Mouse (Mus musculus) embryo, embryonic 10.5 days (tissue): ENCODE data around the gene Capg.
A peak's percentile ranks its signal among the peaks of the same experiment; 100 is the strongest.

Experiments used
- DNase-seq: peaks from one replicate; pipeline ENCODE4 v3.0.0-alpha.2; 2015; ENCODE audit warnings: low spot score

The Capg gene

DNA sequence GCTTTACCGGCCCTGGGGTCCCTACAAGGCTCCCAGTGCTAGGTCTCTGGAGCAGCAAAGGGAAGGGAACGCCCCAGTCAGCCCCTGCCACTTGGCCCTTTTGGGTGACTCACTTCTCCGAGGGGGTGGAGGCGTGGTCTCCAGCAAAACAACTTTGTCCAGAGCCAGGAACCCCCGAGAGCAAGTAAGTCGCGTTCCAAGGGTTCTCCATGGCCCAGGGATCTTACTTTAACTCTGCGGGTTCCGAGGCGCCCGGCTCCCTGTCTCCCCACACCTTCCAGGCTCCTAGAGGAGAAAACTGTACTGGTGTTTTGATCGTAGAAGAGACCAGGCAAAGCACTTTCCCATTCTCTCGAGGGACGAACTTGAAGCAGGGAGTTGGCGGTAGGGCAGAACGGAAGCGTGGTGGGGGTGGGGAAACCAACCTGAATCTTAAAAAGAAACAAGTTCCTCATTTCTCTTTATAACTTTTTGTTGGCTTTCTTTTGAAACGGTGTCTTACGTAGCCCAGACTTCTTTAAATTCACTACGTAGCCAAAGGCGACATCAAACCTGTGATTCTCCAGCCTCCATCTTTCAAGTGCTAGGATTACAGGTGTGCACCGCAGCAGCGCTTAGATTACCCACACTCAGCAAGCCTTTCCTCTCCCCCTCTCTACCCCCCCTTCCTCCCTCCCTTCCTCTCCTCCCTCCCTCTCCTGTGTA, at the start of gene Capg:
TSS of gene Capg (plus strand) at position 109 of the 705 bp plus-strand sequence.
- DNase-seq: peak; percentile 27

- no peak for DNase-seq
Observed at GRCm38 (mm10) chr6:72498950-72499349, 45.2 kb upstream of the Capg start.

- DNase-seq: no peak
Observed at GRCm38 (mm10) chr6:72503309-72503708, 40.9 kb upstream of the Capg start.

DNA sequence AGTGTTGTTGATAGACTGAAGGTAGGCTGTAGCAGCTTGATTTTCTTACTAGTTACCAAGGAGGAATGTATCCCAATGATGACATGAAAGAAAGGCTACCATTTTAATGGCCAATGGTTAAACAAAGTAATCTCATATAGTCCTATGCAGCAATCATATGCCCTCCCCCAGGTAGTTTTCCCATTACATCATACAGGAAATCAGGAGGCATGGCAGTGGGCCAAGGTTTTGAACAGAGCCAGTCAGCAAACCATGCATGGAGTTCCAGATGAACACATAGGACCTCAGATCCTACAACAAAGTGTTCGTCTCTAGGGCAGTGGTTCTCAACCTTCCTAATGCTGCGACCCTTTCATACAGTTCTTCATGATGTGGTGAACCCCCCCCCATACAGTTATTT, 40.3 kb upstream of the Capg start:
- no peak for DNase-seq

DNA sequence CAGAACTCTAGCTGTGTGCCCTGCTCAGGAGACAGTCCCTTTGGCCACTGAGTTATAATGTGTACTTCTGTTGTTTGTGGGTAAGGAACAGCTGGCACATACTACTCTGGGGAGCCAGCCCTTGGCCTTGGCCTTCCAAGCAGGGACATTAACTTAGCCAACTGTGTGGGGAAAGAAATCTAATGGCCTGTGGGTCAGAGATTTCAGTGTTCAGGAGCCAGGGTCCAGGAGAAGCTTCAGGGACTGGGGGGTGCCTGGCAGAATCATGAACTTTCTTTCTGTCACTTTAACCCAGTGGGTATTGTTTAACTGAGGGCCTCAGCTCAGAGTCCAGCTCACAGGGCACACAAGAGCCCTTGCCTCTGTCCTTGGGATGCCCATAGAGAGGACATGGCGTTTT, 38.1 kb upstream of the Capg start:
- DNase-seq: no peak

DNA sequence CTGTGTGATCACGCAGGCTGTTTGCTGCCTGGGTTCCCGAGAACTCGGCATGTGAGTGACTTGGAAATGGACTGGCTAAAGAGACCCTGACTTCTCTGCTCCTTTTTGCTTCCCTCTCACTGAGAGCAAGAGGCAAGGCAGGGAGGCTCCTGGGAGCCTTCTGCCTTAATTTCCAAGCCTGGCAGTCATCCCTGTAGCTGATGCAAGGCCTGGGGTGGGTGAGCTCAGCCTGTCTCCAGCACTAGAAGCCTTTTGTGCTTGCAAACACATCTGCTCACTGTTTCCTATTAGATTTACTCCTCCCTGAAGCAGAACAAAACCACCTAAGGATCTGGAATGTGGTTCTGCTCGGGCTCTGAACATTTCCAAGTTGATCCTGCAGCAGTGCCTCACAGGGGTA, 35.6 kb upstream of the Capg start:
- DNase-seq: no peak

DNA sequence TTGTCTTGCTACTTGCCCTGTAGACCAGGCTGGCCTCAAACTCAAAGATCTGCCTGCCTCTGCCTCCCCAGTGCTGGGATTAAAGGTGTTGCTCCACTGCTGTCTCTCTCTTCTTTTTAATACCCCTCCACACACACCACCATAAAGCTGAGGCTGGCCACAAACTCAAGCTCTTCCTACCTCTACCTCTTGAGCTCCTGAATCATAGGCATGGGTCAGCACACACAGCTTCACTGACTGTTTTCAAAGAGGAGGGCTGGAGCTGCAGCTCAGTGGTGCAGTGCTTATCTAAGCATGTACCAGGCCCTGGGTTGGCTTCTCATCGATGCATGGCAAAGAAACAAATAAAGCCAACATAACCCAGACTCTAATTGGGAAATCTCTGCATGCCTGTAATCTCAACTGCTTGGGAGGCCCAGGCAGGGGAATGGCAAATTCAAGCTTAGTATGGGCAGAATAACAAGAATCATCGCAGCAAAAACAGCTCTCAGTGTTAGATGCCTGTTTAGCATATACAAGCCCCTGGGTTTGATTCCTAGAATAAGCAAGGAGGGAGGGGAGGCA, 34.2 kb upstream of the Capg start:
- no peak for DNase-seq

GRCm38 (mm10) chr6:72510686-72511421, 33.3 kb upstream of the Capg start:
- no peak for DNase-seq

- DNase-seq: peak; percentile 86
Observed at GRCm38 (mm10) chr6:72512386-72513070, 31.7 kb upstream of the Capg start.

DNA sequence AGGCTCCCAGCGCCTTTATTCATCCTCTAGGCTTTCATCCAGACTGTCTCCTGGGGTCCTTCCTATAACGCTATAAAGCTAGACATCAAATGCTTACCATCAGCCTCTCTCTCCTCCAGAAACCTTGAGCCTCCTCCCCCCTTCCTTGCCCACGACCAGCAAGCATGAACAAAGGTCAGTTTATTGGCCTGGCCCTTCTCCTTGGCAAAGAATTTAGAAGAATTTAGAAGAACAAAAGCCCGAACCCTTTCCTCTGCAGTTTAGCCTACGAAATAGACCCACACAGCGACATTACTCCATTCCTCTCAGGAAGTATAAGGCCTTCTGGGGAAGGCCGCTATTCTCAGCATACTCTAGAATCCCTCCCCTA, 31.1 kb upstream of the Capg start:
- no peak for DNase-seq

- DNase-seq: no peak
Observed at GRCm38 (mm10) chr6:72515644-72516043, 28.5 kb upstream of the Capg start.

DNA sequence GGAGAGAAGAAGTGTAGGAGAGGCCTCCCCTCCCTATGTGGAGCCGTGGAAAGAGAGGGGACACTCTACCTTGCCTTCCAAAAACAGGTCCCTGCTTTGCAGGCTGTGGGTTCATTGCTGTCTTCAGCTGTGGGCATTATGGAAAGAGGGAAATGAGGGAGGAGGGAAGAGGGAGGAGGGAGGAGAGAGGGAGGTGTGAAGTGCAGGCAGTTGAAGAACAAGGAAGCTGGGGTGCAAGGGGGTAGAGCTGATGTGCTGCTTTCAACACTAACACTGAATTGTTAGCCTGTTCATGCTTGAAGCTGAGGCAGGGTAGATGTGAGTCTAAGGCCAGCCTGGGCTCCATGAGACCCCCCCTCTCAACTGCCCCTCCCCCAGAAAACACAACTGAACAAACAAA, 25.3 kb upstream of the Capg start:
- DNase-seq: no peak

- no peak for DNase-seq
Observed at GRCm38 (mm10) chr6:72519303-72519702, 24.9 kb upstream of the Capg start.

- DNase-seq: peak; percentile 84
Observed at GRCm38 (mm10) chr6:72519892-72520663, 24.1 kb upstream of the Capg start.

GRCm38 (mm10) chr6:72520904-72521303, 23.3 kb upstream of the Capg start:
- no peak for DNase-seq

GRCm38 (mm10) chr6:72521607-72522006, 22.6 kb upstream of the Capg start, which contains the start of gene Sh2d6:
Gene Sh2d6, minus strand, starts transcription at chr6:72521707.
- DNase-seq: no peak

GRCm38 (mm10) chr6:72522288-72522687, 21.9 kb upstream of the Capg start:
- no peak for DNase-seq

- no peak for DNase-seq
Observed at GRCm38 (mm10) chr6:72523222-72523621, 21.0 kb upstream of the Capg start.

DNA sequence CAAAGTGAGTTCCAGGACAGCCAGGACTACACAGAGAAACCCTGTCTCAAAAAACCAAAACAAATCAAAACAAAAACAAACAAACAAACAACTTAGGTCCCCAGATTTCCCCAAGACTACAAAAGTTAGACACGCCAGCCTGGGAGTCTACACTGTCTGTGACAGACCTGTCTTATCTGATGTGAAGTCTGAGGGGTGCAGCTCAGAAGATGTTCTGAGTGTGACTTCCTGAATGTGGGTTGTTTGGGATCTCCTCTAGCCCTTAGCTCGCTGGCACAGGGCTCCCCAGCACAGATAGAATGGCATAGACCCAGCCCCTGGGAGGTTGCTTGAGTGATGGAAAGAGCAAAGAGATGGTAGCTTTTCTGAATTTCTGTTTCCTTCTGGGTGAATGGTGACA, 20.0 kb upstream of the Capg start:
- no peak for DNase-seq

GRCm38 (mm10) chr6:72527070-72527469, 17.1 kb upstream of the Capg start:
- no peak for DNase-seq

- no peak for DNase-seq
Observed at GRCm38 (mm10) chr6:72528410-72529151, 15.6 kb upstream of the Capg start.
